Mouse (Mus musculus) limb, embryonic 11.5 days (tissue): ENCODE data around the gene Ccnf. TPM values are rescaled to one million over a fixed set of nuclear protein-coding genes. Genes with fewer than 3 reads are reported as not detected.
A peak's percentile ranks its signal among the peaks of the same experiment; 100 is the strongest.

Experiments used
- ATAC-seq: fragments of 200-750 bp; cut with Nextera tagmentation; 2 replicates; pipeline ENCODE4 v1.8.0; 2017; ENCODE audit warnings: low read depth; ENCODE audit not compliant: insufficient number of reproducible peaks, low FRiP score, low TSS enrichment
- DNase-seq: peaks from one replicate; pipeline ENCODE4 v3.0.0-alpha.2; 2015; ENCODE audit warnings: low spot score
- H3K27ac ChIP-seq: fragments of 300-500 bp; sonication (generic); replicated peaks from 2 replicates; pipeline ENCODE4 v1.5.1; 2014; ENCODE audit warnings: low read depth, mild to moderate bottlenecking, low read length
- H3K27me3 ChIP-seq: fragments of 300-500 bp; sonication (generic); 2 replicates; pipeline ENCODE4 v1.6.1; 2014; ENCODE audit warnings: mild to moderate bottlenecking, low read length, mixed read lengths; ENCODE audit not compliant: control insufficient read depth, insufficient read depth
- H3K36me3 ChIP-seq: fragments of 300-500 bp; sonication (generic); 2 replicates; pipeline ENCODE4 v1.6.1; 2014; ENCODE audit warnings: mild to moderate bottlenecking, low read length, moderate library complexity, mixed read lengths; ENCODE audit not compliant: control insufficient read depth, insufficient read depth
- H3K4me1 ChIP-seq: fragments of 300-500 bp; sonication (generic); 2 replicates; pipeline ENCODE4 v1.6.1; 2014; ENCODE audit warnings: low read length, mixed read lengths; ENCODE audit not compliant: control insufficient read depth, insufficient read depth
- H3K4me2 ChIP-seq: fragments of 300-500 bp; sonication (generic); 2 replicates; pipeline ENCODE4 v1.6.1; 2014; ENCODE audit warnings: low read depth, mild to moderate bottlenecking, moderate library complexity; ENCODE audit not compliant: severe bottlenecking
- H3K4me3 ChIP-seq: fragments of 300-500 bp; sonication (generic); 2 replicates; pipeline ENCODE4 v1.5.1; 2014; ENCODE audit warnings: low read depth, low read length
- H3K9ac ChIP-seq: fragments of 300-500 bp; sonication (generic); 2 replicates; pipeline ENCODE4 v1.6.1; 2014; ENCODE audit warnings: mild to moderate bottlenecking, low read length
- H3K9me3 ChIP-seq: fragments of 300-500 bp; sonication (generic); 2 replicates; pipeline ENCODE4 v1.6.1; 2016; ENCODE audit warnings: low read length; ENCODE audit not compliant: control insufficient read depth
- WGBS: fragments of 180-500 bp; shearing (Covaris S2); extraction: QIAGEN DNeasy Blood & Tissue Kit; methylation state at CpG from one replicate; pipeline ENCODE4 v1.1.7; 2014; 5-methylcytosine and 5-hydroxymethylcytosine counted together
- polyA plus RNA-seq: library from polyadenylated mRNA; unstranded; fragments of >200 nt; fragmentation: Nextera tagmentation; extraction: Ambion mirVana; gene quantifications from 2 replicates; pipeline ENCODE4 v1.2.1, GENCODE M21; 2014

Gene Ccnf
- polyA plus RNA-seq, 1 experiment from 2014 or later = 108 TPM

GRCm38 (mm10) chr17:24209043-24209915 lies 42.0 kb downstream of the Ccnf start, which contains the start of gene Ntn3:
Ntn3 (minus strand) TSS chr17:24209531.
- Histone ChIP-seq H3K4me2 (peak within 1 kb of the TSS; percentile 86), H3K9ac (peak within 1 kb of the TSS; percentile 78), H3K36me3 (no peaks in the 10 kb centered on the region), H3K4me1 (peaks cover 63% of the 10 kb centered on the region), H3K27ac (peak within 1 kb of the TSS; percentile 88), H3K9me3 (no peaks in the 10 kb centered on the region), H3K4me3 (peak within 1 kb of the TSS; percentile 62), H3K27me3 (peaks cover 3% of the 10 kb centered on the region; the same call in 1 of the 2 replicates)
- DNase-seq (peak; percentile 94), ATAC-seq (peak; percentile 78)
- under 1% methylated on average over 36 of the region's 43 CpGs for WGBS

GRCm38 (mm10) chr17:24208641-24209042 lies 42.6 kb downstream of the Ccnf start:
- DNase-seq (peak; percentile 74), ATAC-seq (0 out of 2 replicates have a peak, but pooled peaks have one; percentile 0)
- Histone ChIP-seq H3K27ac (peak overlapping the region; percentile 88), H3K27me3 (peaks cover 3% of the 10 kb centered on the region; the same call in 1 of the 2 replicates), H3K9me3 (no peaks in the 10 kb centered on the region), H3K36me3 (no peaks in the 10 kb centered on the region), H3K9ac (peak overlapping the region; percentile 78), H3K4me2 (peak overlapping the region; percentile 86), H3K4me3 (peak overlapping the region; percentile 62), H3K4me1 (peaks cover 64% of the 10 kb centered on the region)
- under 1% methylated on average over 29 of the region's 29 CpGs for WGBS

- peak; percentile 36 for DNase-seq
- peaks cover 3% of the 10 kb centered on the region; the same call in 1 of the 2 replicates for H3K27me3 ChIP-seq
Observed at GRCm38 (mm10) chr17:24207768-24208640, 43.3 kb downstream of the Ccnf start.

GRCm38 (mm10) chr17:24206451-24207351 lies 44.6 kb downstream of the Ccnf start:
- Histone ChIP-seq H3K4me3 (peak overlapping the region; percentile 62), H3K27ac (0 out of 2 replicates have a peak overlapping the region, but pooled peaks have one; percentile 8), H3K9me3 (no peaks in the 10 kb centered on the region), H3K27me3 (peaks cover 3% of the 10 kb centered on the region; the same call in 1 of the 2 replicates), H3K4me1 (peaks cover 68% of the 10 kb centered on the region), H3K4me2 (peak overlapping the region; percentile 86), H3K9ac (peak overlapping the region; percentile 67), H3K36me3 (no peaks in the 10 kb centered on the region)
- no peak for ATAC-seq
- 6% methylated on average over 62 of the region's 62 CpGs for WGBS
- DNase-seq = peak; percentile 64

More at GRCm38 (mm10) chr17:24207768-24208640, 43.3 kb downstream of the Ccnf start:
- 56% methylated on average over 34 of the region's 34 CpGs for WGBS
- H3K9ac ChIP-seq = peak overlapping the region; percentile 78
- H3K4me3 ChIP-seq = peak overlapping the region; percentile 62
- no peaks in the 10 kb centered on the region for H3K9me3 ChIP-seq
- no peaks in the 10 kb centered on the region for H3K36me3 ChIP-seq
- H3K4me1 ChIP-seq = peaks cover 68% of the 10 kb centered on the region
- peak overlapping the region; percentile 86 for H3K4me2 ChIP-seq
- H3K27ac ChIP-seq = peak overlapping the region; percentile 88
- ATAC-seq = no peak

GRCm38 (mm10) chr17:24205908-24206361 lies 45.3 kb downstream of the Ccnf start:
- H3K4me3 ChIP-seq = peak overlapping the region; percentile 62
- peaks cover 62% of the 10 kb centered on the region for H3K4me1 ChIP-seq
- no peak for DNase-seq
- peak overlapping the region; percentile 67 for H3K9ac ChIP-seq
- H3K4me2 ChIP-seq = peak overlapping the region; percentile 86
- no peak for ATAC-seq
- no peaks in the 10 kb centered on the region for H3K9me3 ChIP-seq
- WGBS = 11% methylated on average over 15 of the region's 15 CpGs
- H3K36me3 ChIP-seq = no peaks in the 10 kb centered on the region
- no peak overlapping the region for H3K27ac ChIP-seq
- H3K27me3 ChIP-seq = peaks cover 3% of the 10 kb centered on the region; the same call in 1 of the 2 replicates

- peaks cover 3% of the 10 kb centered on the region; the same call in 1 of the 2 replicates for H3K27me3 ChIP-seq
- H3K27ac ChIP-seq = no peak within 1 kb of the TSS
- ATAC-seq (peak; percentile 48), DNase-seq (peak; percentile 95)
- WGBS = under 1% methylated on average over 65 of the region's 65 CpGs
- H3K4me3 ChIP-seq = peak within 1 kb of the TSS; percentile 62
- H3K9ac ChIP-seq = peak within 1 kb of the TSS; percentile 67
- no peaks in the 10 kb centered on the region for H3K9me3 ChIP-seq
- peak within 1 kb of the TSS; percentile 86 for H3K4me2 ChIP-seq
- peaks cover 56% of the 10 kb centered on the region for H3K4me1 ChIP-seq
- no peaks in the 10 kb centered on the region for H3K36me3 ChIP-seq
Observed at GRCm38 (mm10) chr17:24205284-24205888, 45.9 kb downstream of the Ccnf start, which contains the start of gene Tbc1d24. Tbc1d24 (minus strand) TSS chr17:24205562.

GRCm38 (mm10) chr17:24204846-24205245 lies 46.4 kb downstream of the Ccnf start:
- Histone ChIP-seq H3K36me3 (no peaks in the 10 kb centered on the region), H3K27ac (no peak overlapping the region), H3K9ac (peak overlapping the region; percentile 60), H3K4me1 (peaks cover 51% of the 10 kb centered on the region), H3K27me3 (peaks cover 3% of the 10 kb centered on the region; the same call in 1 of the 2 replicates), H3K4me3 (peak overlapping the region; percentile 62), H3K4me2 (peak overlapping the region; percentile 86), H3K9me3 (no peaks in the 10 kb centered on the region)
- no peak for ATAC-seq
- 18% methylated on average over 7 of the region's 7 CpGs for WGBS
- DNase-seq = peak; percentile 35
